Mouse (Mus musculus): Measurements from ENCODE around the gene Gbe1. TPM values are rescaled to one million over a fixed set of nuclear protein-coding genes. Genes with fewer than 3 reads are reported as not detected.

Gbe1 gene
- polyA plus RNA-seq, 1 experiment: 7.0 TPM

DNA sequence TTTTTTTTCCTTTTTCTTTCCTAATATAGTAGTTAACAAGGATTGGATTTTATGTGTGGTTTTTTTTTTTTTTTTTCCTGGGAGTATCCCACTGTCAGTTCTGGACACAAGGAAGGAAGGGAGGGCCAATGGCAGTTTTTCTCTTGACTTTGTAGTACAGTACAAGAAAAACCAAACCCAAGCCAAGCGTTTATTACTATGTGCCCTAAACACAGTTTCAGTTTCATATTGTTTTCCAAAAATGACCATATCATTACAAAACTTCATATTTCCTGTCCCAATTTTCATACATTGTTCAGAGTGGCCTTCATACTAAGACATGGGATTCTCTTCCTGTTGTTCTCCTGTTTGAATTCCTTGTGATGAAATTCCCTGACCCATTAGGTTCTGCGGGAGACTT is 94.0 kb downstream of the Gbe1 start:
- no peak overlapping the region for H3K27ac ChIP-seq (ENCODE audit: insufficient read depth, low read length)
- H3K4me1 ChIP-seq (ENCODE audit: control insufficient read depth, insufficient read depth, low read length): no peaks in the 10 kb centered on the region
- no peak overlapping the region for H3K4me3 ChIP-seq (ENCODE audit: insufficient read depth, low read length)
- TF ChIP-seq POLR2A (IDR thresholded peaks at IDR 0.05; ENCODE audit: low read depth, low read length): no peak
- no peak for TF ChIP-seq CTCF (IDR thresholded peaks at IDR 0.05; ENCODE audit: borderline replicate concordance, insufficient read depth, low read length)

DNA sequence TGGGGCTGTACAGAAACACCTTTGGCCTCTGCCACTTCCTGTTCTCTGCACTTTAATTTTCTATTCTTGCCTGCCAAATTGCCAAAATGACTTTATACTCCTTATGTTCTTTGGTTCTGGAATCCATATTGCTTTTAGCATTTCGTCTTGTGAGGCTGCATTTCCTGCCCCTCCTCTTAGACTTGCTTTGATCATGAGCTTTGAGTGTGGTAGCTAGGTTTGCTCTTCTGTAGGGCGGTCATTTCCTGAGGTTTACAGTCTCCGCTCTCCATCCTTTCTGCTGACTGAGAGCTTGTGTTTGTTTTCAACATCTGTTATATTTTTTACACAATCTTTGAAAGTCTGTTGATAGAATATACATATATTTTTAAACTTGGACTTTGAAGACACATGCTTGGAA is 107.3 kb downstream of the Gbe1 start:
- H3K4me1 ChIP-seq (ENCODE audit: control insufficient read depth, insufficient read depth, low read length): no peaks in the 10 kb centered on the region
- TF ChIP-seq CTCF (IDR thresholded peaks at IDR 0.05; ENCODE audit: borderline replicate concordance, insufficient read depth, low read length): no peak
- no peak overlapping the region for H3K4me3 ChIP-seq (ENCODE audit: insufficient read depth, low read length)
- no peak overlapping the region for H3K27ac ChIP-seq (ENCODE audit: insufficient read depth, low read length)

DNA sequence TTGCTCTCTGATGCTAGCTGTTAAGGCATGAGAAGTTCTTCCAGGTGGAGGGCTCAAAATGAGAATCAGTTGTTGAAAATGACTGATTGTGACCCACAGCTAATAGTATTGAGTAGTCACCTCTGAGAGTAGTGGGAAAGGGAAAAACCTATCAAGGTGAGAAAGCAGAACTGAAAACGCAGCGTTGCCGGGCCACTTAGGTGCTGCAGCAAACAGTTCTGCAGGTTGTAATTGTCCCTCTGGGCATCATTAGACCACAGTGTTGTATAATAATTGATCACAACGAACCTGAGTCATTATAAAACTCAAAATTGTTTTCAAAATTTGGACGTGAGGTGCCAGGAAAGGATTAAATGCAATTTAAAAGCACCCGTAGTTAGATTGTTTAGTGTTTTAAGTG is 135.8 kb downstream of the Gbe1 start:
- Histone ChIP-seq H3K4me3 (ENCODE audit: insufficient read depth, low read length) (no peak overlapping the region), H3K4me1 (ENCODE audit: control insufficient read depth, insufficient read depth, low read length) (no peaks in the 10 kb centered on the region), H3K27ac (ENCODE audit: insufficient read depth, low read length) (no peak overlapping the region)
- no peak for TF ChIP-seq POLR2A (IDR thresholded peaks at IDR 0.05; ENCODE audit: low read depth, low read length)
- no peak for TF ChIP-seq CTCF (IDR thresholded peaks at IDR 0.05; ENCODE audit: borderline replicate concordance, insufficient read depth, low read length)

DNA sequence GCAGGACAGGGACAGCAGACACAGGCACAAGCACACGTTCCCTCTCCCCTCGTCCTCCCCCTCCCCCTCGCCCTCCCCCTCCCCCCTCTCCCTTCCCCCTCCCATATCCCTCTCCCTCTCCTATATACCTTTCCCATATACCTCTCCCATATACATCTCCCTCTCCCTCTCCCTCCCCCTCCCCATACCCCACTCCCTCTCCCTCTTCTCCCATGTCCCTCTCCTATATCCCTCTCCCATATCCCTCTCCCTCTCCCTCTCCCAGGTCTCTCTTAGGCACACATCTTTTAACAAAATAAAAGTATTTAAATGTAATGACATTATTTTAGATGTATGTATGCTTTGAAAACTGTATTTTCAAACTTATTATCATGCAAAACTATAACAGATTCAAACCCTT is 161.8 kb downstream of the Gbe1 start:
- H3K27ac ChIP-seq (ENCODE audit: insufficient read depth, low read length): no peak overlapping the region
- no peaks in the 10 kb centered on the region for H3K4me1 ChIP-seq (ENCODE audit: control insufficient read depth, insufficient read depth, low read length)
- H3K4me3 ChIP-seq (ENCODE audit: insufficient read depth, low read length): no peak overlapping the region
- TF ChIP-seq CTCF (IDR thresholded peaks at IDR 0.05; ENCODE audit: borderline replicate concordance, insufficient read depth, low read length): no peak
- no peak for TF ChIP-seq POLR2A (IDR thresholded peaks at IDR 0.05; ENCODE audit: low read depth, low read length)

- Histone ChIP-seq H3K27ac (ENCODE audit: insufficient read depth, low read length) (no peak overlapping the region), H3K4me3 (ENCODE audit: insufficient read depth, low read length) (no peak overlapping the region), H3K4me1 (ENCODE audit: control insufficient read depth, insufficient read depth, low read length) (no peaks in the 10 kb centered on the region)
- no peak for TF ChIP-seq CTCF (IDR thresholded peaks at IDR 0.05; ENCODE audit: borderline replicate concordance, insufficient read depth, low read length)
- no peak for TF ChIP-seq POLR2A (IDR thresholded peaks at IDR 0.05; ENCODE audit: low read depth, low read length)
Measured at GRCm38 (mm10) chr16:70476161-70476560, 162.4 kb downstream of the Gbe1 start.

DNA sequence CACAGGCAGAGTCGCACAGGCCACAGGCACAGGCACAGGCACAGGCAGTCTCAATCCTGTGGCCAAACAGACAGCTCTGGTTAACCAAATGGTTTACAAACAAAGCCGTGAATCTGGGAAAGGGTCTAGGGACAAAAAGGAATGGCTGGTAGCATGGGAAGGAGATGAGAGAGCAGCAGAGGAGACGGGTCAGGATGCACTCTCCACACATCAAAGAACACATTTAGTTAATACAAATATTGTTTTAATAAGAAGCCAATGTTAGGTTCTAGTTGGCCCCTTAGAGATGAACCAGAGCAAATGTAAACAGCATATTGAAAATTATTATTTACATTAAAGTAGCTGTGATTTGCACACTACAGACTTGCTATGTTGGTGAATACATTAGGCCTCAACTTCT is 166.7 kb downstream of the Gbe1 start:
- Histone ChIP-seq H3K4me3 (ENCODE audit: insufficient read depth, low read length) (no peak overlapping the region), H3K27ac (ENCODE audit: insufficient read depth, low read length) (no peak overlapping the region), H3K4me1 (ENCODE audit: control insufficient read depth, insufficient read depth, low read length) (no peaks in the 10 kb centered on the region)
- TF ChIP-seq CTCF (IDR thresholded peaks at IDR 0.05; ENCODE audit: borderline replicate concordance, insufficient read depth, low read length) (no peak), POLR2A (IDR thresholded peaks at IDR 0.05; ENCODE audit: low read depth, low read length) (no peak)

DNA sequence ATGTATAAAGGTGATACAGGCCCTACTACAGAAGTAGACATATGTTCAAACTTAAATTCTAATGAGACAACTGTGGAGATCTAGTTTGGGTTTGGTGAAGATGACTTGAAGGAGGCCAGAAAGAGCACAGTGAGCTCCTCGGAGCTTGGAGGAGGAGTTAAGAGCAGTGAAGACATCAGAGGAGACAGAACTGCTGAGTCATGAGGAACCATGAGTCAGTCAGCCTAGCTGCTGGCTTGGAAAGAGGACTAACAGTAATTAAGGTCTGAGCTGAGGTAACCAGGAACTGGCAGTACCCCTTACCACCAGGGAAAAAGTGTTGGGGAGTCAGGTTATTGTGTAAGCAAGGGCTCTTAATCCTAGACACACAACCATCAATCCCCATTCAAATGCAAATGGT is 192.7 kb downstream of the Gbe1 start:
- peaks cover 4% of the 10 kb centered on the region for H3K4me1 ChIP-seq (ENCODE audit: control insufficient read depth, insufficient read depth, low read length)
- no peak for TF ChIP-seq CTCF (IDR thresholded peaks at IDR 0.05; ENCODE audit: borderline replicate concordance, insufficient read depth, low read length)
- no peak for TF ChIP-seq POLR2A (IDR thresholded peaks at IDR 0.05; ENCODE audit: low read depth, low read length)
- no peak overlapping the region for H3K27ac ChIP-seq (ENCODE audit: insufficient read depth, low read length)
- H3K4me3 ChIP-seq (ENCODE audit: insufficient read depth, low read length): no peak overlapping the region

DNA sequence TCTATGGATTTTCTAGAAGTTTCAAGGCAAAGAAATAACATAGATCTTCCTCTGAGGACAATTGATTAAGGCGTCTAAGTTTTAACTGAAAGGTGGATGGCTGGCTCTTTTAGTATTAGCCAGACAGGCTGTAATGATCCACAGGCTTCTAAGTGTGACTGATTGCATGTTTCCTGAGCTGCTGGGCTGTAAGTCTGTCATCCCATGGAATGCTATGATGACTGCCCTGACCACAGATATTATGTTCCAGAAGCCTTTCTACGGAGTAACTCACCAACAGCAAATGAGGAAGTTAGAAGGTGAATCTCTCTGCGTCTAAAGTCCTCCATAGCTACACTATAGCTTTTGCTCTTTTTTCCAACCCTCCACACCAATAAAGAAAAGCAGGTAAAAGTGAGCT is 197.2 kb downstream of the Gbe1 start:
- no peak for TF ChIP-seq CTCF (IDR thresholded peaks at IDR 0.05; ENCODE audit: borderline replicate concordance, insufficient read depth, low read length)
- TF ChIP-seq POLR2A (IDR thresholded peaks at IDR 0.05; ENCODE audit: low read depth, low read length): no peak
- H3K27ac ChIP-seq (ENCODE audit: insufficient read depth, low read length): no peak overlapping the region
- H3K4me3 ChIP-seq (ENCODE audit: insufficient read depth, low read length): no peak overlapping the region
- H3K4me1 ChIP-seq (ENCODE audit: control insufficient read depth, insufficient read depth, low read length): peaks cover 4% of the 10 kb centered on the region

GRCm38 (mm10) chr16:70522861-70523260 is 209.1 kb downstream of the Gbe1 start:
- no peak for TF ChIP-seq POLR2A (IDR thresholded peaks at IDR 0.05; ENCODE audit: low read depth, low read length)
- TF ChIP-seq CTCF (IDR thresholded peaks at IDR 0.05; ENCODE audit: borderline replicate concordance, insufficient read depth, low read length): no peak
- Histone ChIP-seq H3K27ac (ENCODE audit: insufficient read depth, low read length) (no peak overlapping the region), H3K4me1 (ENCODE audit: control insufficient read depth, insufficient read depth, low read length) (no peaks in the 10 kb centered on the region; the same call in 1 of the 2 replicates), H3K4me3 (ENCODE audit: insufficient read depth, low read length) (no peak overlapping the region)

DNA sequence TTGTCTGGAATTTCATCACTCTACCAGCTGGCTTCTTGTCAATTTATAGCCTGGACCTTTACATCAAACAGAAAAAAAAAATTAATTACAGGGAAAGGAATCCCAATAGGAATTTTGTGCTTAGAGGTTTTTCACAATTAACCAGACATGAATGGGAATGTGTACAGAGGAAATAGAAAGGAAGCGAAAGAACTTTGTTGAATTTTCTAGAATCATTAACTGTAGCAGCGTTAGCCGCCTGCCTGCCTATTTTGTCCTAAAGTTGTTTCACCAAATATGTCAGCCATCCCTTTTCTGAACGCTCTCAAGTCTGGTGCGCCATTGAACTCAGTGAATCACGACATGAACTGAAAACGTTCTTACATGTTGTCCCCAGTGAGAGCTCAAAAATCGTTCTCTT is 209.8 kb downstream of the Gbe1 start:
- no peaks in the 10 kb centered on the region; the same call in 1 of the 2 replicates for H3K4me1 ChIP-seq (ENCODE audit: control insufficient read depth, insufficient read depth, low read length)
- H3K4me3 ChIP-seq (ENCODE audit: insufficient read depth, low read length): no peak overlapping the region
- no peak overlapping the region for H3K27ac ChIP-seq (ENCODE audit: insufficient read depth, low read length)
- TF ChIP-seq CTCF (IDR thresholded peaks at IDR 0.05; ENCODE audit: borderline replicate concordance, insufficient read depth, low read length) (no peak), POLR2A (IDR thresholded peaks at IDR 0.05; ENCODE audit: low read depth, low read length) (no peak)

DNA sequence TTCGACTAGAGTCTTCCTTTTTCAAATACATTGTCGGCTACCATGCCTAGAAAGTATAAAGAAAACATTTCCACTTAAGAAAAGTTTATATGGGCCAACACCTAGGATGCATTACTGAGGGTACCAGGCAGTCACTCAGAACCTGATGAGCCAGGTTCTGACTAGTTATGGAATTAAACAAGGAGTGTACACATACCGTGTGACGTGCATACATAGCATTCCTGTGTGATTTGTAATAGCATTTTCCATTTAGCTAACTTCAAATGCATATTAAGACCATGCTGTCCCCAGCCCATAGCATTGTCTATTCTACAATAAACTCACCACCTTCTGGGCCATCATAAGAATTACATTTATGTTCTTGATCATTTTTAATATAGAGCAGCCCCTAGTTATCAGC is 210.5 kb downstream of the Gbe1 start:
- Histone ChIP-seq H3K4me1 (ENCODE audit: control insufficient read depth, insufficient read depth, low read length) (no peaks in the 10 kb centered on the region; the same call in 1 of the 2 replicates), H3K27ac (ENCODE audit: insufficient read depth, low read length) (no peak overlapping the region), H3K4me3 (ENCODE audit: insufficient read depth, low read length) (no peak overlapping the region)
- TF ChIP-seq POLR2A (IDR thresholded peaks at IDR 0.05; ENCODE audit: low read depth, low read length): no peak
- no peak for TF ChIP-seq CTCF (IDR thresholded peaks at IDR 0.05; ENCODE audit: borderline replicate concordance, insufficient read depth, low read length)
